Mouse (Mus musculus): Measurements from ENCODE around the gene Stard8.

DNA sequence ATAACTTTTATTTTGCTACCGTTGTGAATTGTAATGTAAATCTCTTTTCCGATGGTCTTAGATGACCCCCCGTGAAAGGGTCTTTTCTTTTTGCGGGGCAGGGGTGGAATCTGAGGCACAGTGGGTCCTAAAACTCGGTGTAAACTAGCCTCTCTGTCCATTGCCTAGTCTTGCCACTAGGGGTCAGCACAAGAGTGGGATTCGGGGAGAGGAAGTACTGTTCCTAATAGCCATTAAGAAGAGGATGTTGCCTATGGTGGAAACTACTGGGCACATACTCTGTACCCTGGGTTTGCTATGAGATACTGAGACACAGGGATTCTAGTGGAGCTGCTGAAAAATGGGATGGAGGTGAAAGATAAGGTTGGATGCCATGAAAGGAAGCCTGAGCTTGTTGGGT lies 13.5 kb upstream of the Stard8 start:
- no peak for TF ChIP-seq POLR2A (IDR thresholded peaks at IDR 0.05; ENCODE audit: extremely low read depth, insufficient read depth, low read length)
- TF ChIP-seq CTCF (IDR thresholded peaks at IDR 0.05; ENCODE audit: low read depth, low read length): peak; percentile 52

Data from liver, adult 2 months (tissue).